Mouse (Mus musculus) cerebellum, postnatal 36 days (tissue): ENCODE results near the gene Inip.
A peak's percentile ranks its signal among the peaks of the same experiment; 100 is the strongest.

ENCODE experiments used
- DNase-seq, 2 experiments: peaks; one replicate each; pipeline ENCODE4 v3.0.0; 2021 to 2022; ENCODE audit warnings: mixed read lengths in 2 of 2

Inip gene

GRCm38 (mm10) chr4:59801489-59801888 is at the start of gene Inip:
Gene Inip, minus strand, starts transcription at chr4:59801589.
- DNase-seq, result no peak

DNA sequence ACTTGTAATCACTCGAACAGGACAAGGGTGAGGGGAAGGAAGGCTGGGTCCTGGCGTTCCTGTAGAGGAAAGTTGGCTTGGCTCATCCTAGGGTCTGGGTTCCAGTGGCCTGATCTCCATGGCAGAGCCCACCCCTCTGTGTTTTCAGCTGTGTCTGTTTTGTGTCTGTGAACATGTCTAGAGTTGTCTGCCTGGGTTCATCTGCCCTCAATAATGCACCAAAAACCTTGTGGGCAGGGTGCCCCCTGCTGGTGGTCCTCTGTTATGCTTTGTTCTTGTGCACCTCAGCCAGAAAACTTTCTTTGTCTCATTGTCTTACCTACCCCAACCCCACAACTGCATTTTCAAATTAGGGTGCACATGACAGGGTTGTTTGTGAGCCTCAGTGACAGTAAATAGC is 48.8 kb upstream of the Inip start:
- peak; percentile 85 to 88 for DNase-seq

DNA sequence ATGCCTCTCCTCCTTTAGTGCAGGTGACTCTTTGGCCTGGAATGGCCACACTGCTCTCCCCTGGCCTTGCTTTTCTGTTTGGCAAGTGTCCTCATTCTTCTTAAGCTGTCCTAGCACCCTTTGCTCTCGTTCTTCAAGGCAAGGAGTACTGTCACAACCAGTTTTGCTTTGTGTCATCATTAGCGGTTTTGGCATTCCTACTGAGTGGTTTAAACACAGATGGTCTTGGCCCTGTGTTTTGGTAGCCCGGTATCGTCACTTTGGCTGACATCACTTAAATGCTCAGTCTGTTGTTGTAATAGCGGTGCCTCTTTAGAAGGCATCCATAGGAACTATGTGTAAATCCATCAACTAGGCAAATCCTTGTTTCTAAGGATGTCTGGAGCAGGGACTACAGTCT is 46.1 kb upstream of the Inip start:
- DNase-seq, result peak in 1 of 2 experiments; percentile 47

DNA sequence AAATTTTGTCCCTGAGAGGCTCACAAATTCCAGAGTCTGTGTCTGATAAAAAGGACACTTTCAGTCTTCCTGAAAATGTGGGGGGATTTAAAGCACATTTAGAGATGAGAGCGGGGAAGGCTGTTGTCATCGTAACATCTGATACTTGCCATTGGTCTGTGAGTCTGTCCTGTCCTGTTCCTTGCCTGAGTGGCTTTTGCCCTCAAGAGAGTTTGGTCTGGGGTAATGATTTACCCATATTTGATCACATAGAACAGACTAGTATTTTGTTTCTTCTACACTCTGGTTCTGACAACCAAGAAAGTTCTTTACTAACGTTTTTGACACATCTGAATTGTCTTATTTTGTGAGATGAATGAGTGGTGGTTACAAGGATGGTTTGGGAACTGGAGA is 43.9 kb upstream of the Inip start:
- no peak for DNase-seq

DNA sequence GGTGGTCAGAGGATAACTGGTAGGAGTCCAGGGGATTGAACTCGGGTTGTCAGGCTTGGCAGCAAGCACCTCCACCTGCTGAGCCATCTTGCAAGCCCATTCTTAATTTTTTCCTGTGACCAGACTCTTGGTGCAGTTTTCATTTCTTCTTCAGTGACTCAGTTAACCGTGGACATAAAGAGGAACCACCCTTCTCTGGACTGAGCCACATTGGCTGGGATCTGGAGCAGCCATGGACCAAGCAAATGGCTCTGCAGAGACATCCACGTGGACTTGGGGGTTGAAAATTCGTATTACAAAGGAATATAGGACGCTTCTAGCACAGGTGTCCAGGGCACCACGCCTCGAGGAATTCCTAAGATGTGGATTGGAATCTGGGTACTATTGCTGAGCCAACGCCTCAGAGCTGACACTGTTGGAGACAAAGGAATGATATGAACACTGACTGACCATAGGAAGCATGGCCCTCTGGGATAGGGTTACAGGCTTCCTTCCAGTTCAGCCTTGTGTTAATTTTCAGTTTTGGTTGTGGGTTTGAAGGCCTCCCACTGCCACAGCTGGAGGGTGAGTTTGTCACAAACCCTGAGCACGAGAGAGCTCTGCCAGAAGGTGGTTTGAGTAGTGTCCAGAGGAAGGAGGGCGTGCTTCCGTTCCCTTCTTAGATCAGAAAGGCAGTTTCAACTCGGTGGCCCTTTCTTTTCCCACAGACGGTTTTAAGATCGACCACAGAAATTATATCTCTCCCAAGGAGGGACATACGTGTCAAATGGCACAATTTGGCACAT is 43.3 kb upstream of the Inip start:
- no peak for DNase-seq

- peak; percentile 46 to 54 for DNase-seq
Measured at GRCm38 (mm10) chr4:59837659-59838058, 36.3 kb upstream of the Inip start.

GRCm38 (mm10) chr4:59832810-59833209 is 31.4 kb upstream of the Inip start:
- DNase-seq, result no peak

GRCm38 (mm10) chr4:59831038-59831437 is 29.6 kb upstream of the Inip start:
- DNase-seq, result no peak

GRCm38 (mm10) chr4:59829072-59829471 is 27.7 kb upstream of the Inip start:
- DNase-seq, result no peak

DNA sequence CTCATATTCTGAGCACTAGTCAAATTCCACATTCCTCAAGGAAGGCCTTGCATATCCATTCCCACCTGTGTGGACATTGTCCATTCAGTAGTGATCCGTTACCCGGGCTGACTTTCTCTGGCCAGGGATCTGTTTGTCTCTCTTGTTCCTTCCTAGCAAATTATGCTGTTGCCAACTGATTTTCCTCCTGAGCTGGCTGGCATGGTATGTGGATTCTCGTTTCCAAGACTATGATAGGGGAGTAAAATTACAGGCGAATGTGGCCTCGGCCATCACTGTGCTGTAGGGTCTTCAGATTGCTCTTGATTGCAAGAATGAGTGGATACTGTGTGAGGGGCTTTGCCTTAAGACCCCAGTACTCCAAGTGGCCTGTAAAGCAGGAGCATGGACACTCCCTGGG is 25.0 kb upstream of the Inip start:
- peak; percentile 77 to 81 for DNase-seq

- peak; percentile 89 to 94 for DNase-seq
Measured at GRCm38 (mm10) chr4:59825634-59826033, 24.2 kb upstream of the Inip start.

DNA sequence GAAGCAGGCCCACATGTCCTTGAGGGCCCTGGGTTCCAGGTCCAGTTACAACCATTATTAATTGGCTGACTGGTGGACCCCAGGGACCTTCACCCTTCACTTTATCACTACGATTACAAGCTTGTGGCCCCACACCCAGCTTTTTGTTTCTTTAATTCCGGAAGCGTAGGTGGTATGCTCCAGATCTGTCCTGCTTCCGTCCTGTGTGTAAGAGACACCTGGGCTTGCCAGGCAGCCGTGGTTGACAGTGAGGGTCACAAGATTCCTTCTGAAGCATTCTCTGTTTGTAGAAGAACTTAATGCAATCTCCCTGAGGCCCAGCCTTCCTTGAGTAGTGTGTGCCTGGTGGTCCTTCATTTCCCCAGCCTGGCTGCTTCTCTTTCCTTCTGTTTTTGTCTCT is 23.5 kb upstream of the Inip start:
- no peak for DNase-seq

DNA sequence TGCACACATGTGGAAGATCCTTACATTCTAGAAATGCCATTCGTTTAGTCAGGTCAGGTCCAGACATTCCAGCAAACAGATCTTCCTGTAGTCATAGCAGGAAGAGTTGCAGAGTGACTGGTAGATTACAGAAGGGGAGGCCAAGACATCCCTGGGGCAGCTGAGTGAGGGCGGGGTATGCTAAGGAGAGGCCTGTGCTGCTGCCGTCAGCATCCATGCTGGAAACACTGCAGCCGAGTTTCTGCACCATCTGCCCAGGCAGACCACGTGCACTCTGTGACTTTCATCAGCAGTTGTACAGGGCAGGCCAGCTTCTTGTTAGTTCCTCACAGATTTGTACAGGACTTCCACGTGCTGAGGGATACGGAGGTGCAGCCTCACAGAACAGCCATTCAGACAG is 22.1 kb upstream of the Inip start:
- peak; percentile 77 to 80 for DNase-seq

DNA sequence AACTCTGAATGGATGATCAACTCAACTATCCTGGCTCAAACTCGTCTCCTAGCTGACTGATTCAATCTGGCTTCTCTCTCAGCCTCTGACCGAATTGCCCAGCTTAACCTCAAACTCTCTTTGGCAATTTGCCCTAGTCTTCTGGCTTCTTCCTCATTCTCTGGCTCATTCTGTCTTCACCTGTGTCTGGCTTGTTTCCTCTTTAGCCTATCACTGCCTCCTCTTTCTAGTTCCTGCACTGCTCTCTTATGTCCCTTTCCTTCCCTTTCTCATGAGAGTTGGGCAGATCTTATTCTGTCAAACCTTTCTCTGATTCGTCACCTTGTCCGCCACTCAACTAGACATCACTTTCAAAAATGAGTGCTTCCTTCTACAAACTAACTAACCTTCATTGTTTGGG is 20.7 kb upstream of the Inip start:
- peak in 1 of 2 experiments; percentile 25 for DNase-seq

- no peak for DNase-seq
Measured at GRCm38 (mm10) chr4:59821516-59821915, 20.1 kb upstream of the Inip start.

GRCm38 (mm10) chr4:59819477-59820022 is 18.2 kb upstream of the Inip start:
- peak; percentile 45 to 50 for DNase-seq

DNA sequence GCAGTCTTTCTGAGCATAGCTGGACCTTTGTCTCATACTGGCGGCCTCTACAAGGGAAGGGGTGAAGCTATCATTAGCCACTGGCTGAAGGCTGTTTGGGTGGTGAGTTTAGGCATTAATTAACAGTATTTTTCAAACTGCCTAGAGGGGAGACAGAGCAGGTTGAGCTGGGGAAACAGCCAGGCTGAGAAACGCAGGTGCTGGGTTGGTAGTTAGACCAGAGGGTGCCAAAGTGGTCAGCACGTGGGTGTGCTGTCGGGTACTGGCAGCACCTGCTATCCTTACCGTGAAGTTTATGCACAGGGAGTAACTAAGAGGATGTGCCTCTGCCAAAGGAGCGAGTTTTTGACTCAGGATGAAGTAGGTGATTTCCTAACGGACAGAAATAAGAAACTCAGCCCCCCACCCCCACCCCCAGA is 17.7 kb upstream of the Inip start:
- DNase-seq, result peak; percentile 45

- no peak for DNase-seq
Measured at GRCm38 (mm10) chr4:59818498-59818897, 17.1 kb upstream of the Inip start.

DNA sequence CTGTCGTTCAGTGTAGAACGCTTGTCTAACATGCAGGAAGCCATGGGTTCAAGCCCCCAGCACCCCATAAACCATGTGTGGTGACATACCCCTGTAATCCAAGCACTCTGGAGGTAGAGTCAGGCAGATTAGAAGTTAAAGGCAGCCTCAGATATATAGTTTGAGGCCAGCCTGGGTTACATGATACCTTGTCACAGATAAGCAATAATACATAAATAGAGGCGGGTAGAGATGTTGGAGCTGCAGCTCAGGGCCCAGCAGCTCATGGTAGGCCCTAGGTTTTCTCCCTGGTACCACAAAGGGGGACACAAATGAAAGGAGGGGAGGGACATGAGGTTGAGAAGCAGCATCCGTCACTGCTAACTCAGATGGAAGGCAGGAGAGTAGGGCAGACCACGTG is 16.4 kb upstream of the Inip start:
- DNase-seq, result no peak

DNA sequence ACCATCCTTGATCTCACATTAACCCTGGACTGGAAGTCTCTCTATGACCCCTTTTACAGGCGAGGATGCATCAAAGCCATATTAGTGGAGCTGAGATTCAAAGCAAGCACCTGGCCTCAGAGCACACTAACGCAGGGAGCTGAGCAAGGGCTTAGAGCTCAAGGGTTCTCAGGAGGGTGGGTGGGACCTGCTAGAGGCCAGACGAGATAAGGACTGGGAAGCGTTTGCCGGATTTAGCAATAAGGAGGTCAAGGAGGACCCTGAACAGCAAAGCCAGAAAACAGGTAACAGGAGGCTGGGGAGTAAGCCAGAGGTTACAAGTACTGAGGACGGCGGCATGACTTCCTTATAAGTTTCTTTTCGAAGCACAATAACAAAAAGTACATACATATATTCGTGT is 15.1 kb upstream of the Inip start:
- DNase-seq, result no peak

GRCm38 (mm10) chr4:59816016-59816415 is 14.6 kb upstream of the Inip start:
- no peak for DNase-seq

GRCm38 (mm10) chr4:59815121-59815810 is 13.9 kb upstream of the Inip start:
- DNase-seq, result no peak

DNA sequence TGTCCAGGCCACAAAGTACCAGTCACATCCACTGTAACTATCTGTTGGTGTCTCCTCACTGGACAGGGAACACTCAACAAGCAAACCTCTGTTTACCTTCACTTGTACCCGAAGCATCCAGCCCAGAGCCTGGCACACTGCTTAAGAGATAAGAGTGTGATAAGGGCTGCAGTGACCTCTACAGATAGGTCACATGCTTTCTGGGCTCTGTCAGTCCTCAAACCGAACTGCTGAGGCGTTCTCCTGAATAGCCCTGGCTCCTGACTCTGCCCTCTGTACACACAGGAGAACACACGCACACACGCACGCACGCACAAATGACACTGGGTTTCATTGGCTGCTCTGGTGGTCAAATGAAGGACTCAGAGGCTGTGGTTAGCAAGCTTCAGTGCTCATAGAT is 12.7 kb upstream of the Inip start:
- DNase-seq, result no peak

DNA sequence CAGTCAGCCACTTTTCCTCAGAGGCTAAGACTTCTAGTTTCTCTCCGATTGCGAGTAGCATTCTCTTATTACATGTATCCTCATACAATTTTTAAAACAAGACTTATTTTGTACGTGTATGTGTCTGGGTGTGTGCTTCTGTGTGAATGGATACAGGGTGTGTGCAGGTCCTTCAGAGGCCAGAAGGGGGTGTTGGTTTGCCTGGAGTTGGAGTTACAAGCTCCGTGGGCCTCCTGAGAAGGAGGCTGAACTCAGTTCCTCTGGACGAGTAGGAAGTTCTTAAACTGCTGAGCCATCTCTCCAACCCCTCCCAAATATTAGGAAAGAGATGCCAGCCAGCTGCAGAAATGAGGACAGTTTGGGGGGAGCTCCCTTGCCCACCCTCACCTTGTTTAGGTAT is 7.0 kb upstream of the Inip start:
- peak in 1 of 2 experiments; percentile 45 for DNase-seq
